7 mouse cellular contexts compared by ENCODE assay signal in genomic region chr6:99101489-99101908, GRCm38 (mm10).
DNase-seq lines count a peak whose midpoint lies in the region; ATAC-seq lines count a peak whose summit lies in the region.

No protein-coding gene starts in this region.

- no peak overlapping the region for H3K4me3 ChIP-seq in hindbrain, embryonic 15.5 days
- no peak overlapping the region for H3K4me3 ChIP-seq in liver, embryonic 13.5 days (replicated peaks)
- peak overlapping the region; percentile 10; the same call in 1 of the 2 replicates for H3K4me3 ChIP-seq in stomach, embryonic 15.5 days (replicated peaks)

- peak overlapping the region; percentile 15; the same call in 1 of the 2 replicates for H3K27ac ChIP-seq in hindbrain, embryonic 15.5 days (replicated peaks)
- peak overlapping the region; percentile 61 for H3K27ac ChIP-seq in liver, embryonic 13.5 days
- peak overlapping the region; percentile 83 for H3K27ac ChIP-seq in stomach, embryonic 15.5 days

- peaks cover 24% of the 10 kb centered on the region for H3K4me1 ChIP-seq in hindbrain, embryonic 15.5 days (replicated peaks)
- peaks cover 34% of the 10 kb centered on the region for H3K4me1 ChIP-seq in liver, embryonic 13.5 days (replicated peaks)
- H3K4me1 ChIP-seq in stomach, embryonic 15.5 days, result peaks cover 13% of the 10 kb centered on the region

- H3K4me2 ChIP-seq in hindbrain, embryonic 15.5 days, result no peak overlapping the region
- 0 out of 2 replicates have a peak overlapping the region, but pooled peaks have one; percentile 4 for H3K4me2 ChIP-seq in liver, embryonic 13.5 days
- peak overlapping the region; percentile 47 for H3K4me2 ChIP-seq in stomach, embryonic 15.5 days

- DNase-seq in NIH3T3 (ENCODE audit: low read depth) (peak; percentile 23), MN1 (ENCODE audit: low spot score) (no peak)
- peak; percentile 67 for DNase-seq in embryo, embryonic 9.5 days (ENCODE audit: extremely low spot score)
- DNase-seq in liver, embryonic 13.5 days, result no peak
- DNase-seq in cerebellum, adult 8-10 months, result no peak

- 17% methylated on average over 6 of the region's 6 CpGs for WGBS in hindbrain, embryonic 15.5 days
- 47% methylated on average over 6 of the region's 6 CpGs for WGBS in liver, embryonic 13.5 days (ENCODE audit: insufficient replicate concordance)
- 10% methylated on average over 6 of the region's 6 CpGs for WGBS in stomach, embryonic 15.5 days

- peak; percentile 71; the same call in 1 of the 2 replicates for ATAC-seq in hindbrain, embryonic 15.5 days (ENCODE audit: low FRiP score, low read depth)
- ATAC-seq in liver, embryonic 13.5 days (ENCODE audit: low read depth), result peak; percentile 74
- peak; percentile 68; the same call in 1 of the 2 replicates for ATAC-seq in stomach, embryonic 15.5 days (ENCODE audit: insufficient read depth, low FRiP score, low read depth)

- H3K36me3 ChIP-seq in hindbrain, embryonic 15.5 days, result no peaks in the 10 kb centered on the region
- H3K36me3 ChIP-seq in liver, embryonic 13.5 days, result no peaks in the 10 kb centered on the region
- H3K36me3 ChIP-seq in stomach, embryonic 15.5 days, result no peaks in the 10 kb centered on the region

- peaks cover 5% of the 10 kb centered on the region; the same call in 1 of the 2 replicates for H3K27me3 ChIP-seq in hindbrain, embryonic 15.5 days
- no peaks in the 10 kb centered on the region for H3K27me3 ChIP-seq in liver, embryonic 13.5 days
- no peaks in the 10 kb centered on the region for H3K27me3 ChIP-seq in stomach, embryonic 15.5 days (replicated peaks)

- no peak overlapping the region for H3K9ac ChIP-seq in hindbrain, embryonic 15.5 days
- no peak overlapping the region for H3K9ac ChIP-seq in liver, embryonic 13.5 days
- H3K9ac ChIP-seq in stomach, embryonic 15.5 days, result no peak overlapping the region

- H3K9me3 ChIP-seq in hindbrain, embryonic 15.5 days, result no peaks in the 10 kb centered on the region
- H3K9me3 ChIP-seq in liver, embryonic 13.5 days (replicated peaks), result no peaks in the 10 kb centered on the region
- no peaks in the 10 kb centered on the region for H3K9me3 ChIP-seq in stomach, embryonic 15.5 days

Comparison
In these comparisons a context has a peak if more than half of its experiments do, and no peak if none do; other contexts are left out.
1. DNase-seq: peak in NIH3T3 (single experiment) and embryo, embryonic 9.5 days (single experiment); none in liver, embryonic 13.5 days (single experiment), MN1 (single experiment) and cerebellum, adult 8-10 months (single experiment).
2. H3K27ac ChIP-seq: peak in every context shown above with its lines; median percentile 83 in stomach, embryonic 15.5 days; 61 in liver, embryonic 13.5 days; 15 in hindbrain, embryonic 15.5 days.
3. Peak in every context shown above with its lines, with median percentiles within 50 percentile points of each other: ATAC-seq.